Mouse (Mus musculus) spleen, postnatal 36 days (tissue): ENCODE results near the gene Bzw2.

Experiments
- DNase-seq, 2 experiments: peaks; one replicate each; pipeline ENCODE4 v3.0.0; 2022; ENCODE audit warnings: low spot score in 2 of 2, mixed read lengths in 1 of 2

Gene Bzw2

DNA sequence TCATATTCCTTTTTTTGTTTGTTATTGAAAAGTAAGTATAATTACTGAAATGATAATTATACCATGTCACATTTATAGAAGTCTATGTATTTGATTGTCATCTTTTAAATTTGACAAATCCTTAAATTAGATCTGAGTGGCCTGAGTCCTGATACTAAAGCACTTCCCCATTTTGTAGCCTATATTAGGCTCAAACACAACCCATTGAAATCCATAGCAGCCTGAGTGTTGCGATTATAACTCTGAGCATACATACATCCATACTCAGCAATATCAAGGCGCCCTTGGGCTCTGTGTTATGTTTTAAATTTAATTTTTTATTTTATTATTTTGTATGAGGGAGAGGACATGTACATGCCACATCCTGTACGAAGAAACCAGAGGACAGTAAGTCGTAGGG is 87.6 kb downstream of the Bzw2 start:
- DNase-seq = no peak

DNA sequence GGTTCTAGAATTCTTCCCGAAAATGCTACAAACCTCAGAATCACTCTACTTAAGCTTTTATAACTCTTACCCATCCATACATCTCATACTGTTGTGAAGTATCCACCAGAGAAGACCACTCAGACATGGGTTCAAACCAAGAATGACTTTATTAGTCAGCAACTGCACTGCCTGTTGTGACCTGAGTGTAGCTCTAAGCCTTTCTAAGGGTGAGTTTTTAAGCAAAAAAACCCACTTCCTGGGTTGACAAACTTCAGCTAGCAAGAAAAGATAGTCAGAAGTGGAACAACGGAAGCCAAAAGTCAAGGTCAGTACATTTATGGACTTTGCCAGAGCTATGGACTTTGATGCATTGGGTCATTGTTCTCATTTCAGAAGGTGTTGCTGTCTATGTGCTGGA is 90.3 kb downstream of the Bzw2 start:
- DNase-seq = no peak

DNA sequence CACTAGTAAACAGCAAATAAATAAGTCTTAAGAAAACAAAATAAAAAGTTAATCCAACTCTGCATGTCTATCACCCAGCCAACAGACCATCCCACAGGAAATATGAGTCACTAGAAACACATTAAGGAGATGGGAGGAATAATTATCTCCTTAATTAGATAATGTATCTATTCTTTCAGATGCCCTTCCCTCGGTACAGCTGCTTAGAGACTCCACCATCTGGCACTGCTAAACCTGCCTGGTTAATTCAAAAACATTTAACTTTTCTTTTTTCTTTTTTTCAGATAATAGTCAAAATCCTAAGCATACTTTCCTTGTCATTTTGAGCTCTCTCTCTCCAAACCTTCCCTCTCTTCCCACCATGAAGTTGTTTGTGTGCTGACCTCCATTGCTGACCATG is 92.0 kb downstream of the Bzw2 start:
- DNase-seq = no peak

DNA sequence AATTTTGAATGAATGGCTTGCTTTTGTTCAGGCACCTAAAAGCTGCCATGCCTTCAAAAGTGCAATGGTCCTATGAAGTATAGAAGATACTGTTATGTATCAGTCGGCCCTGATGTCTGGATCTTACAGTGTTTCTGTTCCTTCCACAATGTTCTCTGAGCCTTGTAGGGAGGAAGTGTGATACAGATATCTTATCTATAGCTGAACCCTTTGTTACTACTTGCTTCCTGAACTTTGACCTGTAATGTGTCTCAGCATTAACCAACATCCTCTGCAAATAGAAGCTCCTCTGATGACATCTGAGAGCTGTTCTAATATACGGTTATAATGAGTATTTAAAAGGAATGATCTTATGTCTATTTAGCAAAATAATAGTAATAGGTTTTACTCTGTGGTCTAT is 100.2 kb downstream of the Bzw2 start:
- DNase-seq = no peak

DNA sequence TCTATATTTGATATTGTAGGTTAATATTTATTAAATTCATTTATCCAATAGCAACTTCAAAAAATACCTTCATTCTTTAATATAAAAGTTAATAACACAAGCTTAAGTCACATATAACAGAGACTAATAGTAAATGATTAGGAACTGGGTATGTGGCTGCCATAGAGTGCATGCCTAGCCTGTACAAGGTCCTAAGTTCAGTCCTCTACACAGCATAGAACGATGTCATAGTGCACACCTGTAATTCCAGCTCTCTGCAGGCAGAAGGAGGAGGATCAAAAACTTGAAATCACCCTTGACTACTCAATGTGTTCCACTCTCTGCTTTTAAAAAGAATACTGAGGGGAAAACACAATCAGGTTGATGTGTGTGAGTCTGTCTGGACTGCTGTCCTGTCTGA is 107.6 kb downstream of the Bzw2 start:
- DNase-seq = no peak

DNA sequence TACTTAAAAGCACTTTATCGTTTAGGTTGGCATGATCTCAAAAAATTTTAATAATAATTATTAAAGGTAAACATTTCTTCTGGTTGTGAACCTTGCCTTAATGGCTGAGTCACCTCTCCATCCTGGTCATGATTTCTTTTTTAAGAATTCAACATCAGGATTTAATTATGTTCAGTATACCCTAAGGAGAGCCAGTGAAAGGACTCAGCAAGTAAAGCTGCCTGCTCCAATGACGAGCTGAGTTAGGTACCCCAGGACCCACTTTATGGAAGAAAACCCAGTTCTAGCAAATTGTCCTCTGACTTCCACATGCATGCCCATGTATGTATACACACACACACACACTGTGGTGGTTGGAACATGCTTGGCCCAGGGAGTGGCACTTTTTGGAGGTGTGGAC is 110.3 kb downstream of the Bzw2 start:
- no peak for DNase-seq

DNA sequence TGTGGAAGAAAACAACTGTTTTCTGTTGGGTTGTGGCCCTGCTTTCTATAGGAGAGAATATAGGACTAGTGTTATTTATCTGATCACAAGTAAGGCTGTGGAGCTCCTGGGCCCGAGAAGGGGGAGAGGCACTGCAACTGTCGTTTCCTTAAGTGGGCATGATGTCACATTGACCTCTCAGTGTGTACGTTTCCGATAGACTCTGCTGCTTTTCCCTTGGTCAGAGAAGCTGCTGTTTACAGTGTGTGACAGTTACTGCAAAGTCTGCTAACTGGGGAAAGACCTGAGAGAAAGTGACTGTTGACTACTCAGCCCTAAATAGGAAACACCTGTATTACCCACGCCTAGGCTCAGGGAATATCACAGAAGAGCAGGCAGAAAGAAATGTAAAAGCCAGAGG is 111.7 kb downstream of the Bzw2 start:
- no peak for DNase-seq

DNA sequence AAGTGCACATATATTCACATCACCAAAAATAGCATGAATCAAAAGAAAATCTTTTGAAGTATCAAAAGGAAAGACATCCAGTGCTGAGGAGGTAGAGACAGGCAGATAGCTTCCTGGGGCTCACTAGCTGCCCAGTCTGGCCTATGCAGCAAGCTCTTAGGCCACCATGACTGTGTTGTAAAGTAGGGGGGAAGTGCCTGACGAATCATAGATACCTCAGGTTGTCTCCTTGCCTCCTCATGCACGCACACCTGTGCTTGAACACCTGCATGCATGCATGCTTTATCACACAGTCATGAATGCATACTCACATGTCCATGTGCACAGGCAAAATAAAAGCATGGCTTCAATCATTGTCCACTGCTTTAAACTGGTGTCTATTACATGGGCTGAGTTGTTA is 113.2 kb downstream of the Bzw2 start:
- DNase-seq = no peak

DNA sequence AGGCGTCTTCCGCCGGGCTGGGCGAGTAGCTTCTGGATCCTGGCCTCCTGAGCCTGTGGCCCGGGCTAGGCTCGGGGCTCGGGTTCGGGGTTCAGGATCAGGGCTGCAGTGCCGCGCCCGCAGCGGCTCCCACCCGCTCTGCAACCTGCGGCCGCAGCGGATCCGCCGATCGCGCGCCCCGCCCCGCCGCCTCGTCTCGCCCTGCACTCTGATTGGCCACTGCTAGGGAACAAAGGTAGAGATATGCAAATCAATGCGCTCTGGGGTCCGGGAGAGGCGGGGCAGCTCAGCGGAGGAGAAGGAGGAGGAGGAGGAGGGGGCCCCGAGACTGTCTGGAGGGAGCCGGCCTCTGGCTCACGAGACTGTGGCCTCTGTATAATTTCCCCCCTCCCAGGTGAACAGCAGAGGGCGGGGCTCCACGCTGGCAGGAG is 115.5 kb downstream of the Bzw2 start, which contains the start of gene Tspan13:
TSS of gene Tspan13 (minus strand) at position 153 of the 431 bp plus-strand sequence.
- peak; percentile 95 to 96 for DNase-seq
